19 mouse cellular contexts compared by ENCODE assay signal in genomic region chr17:88143378-88143943, GRCm38 (mm10).
"Had no signal": no experiment of that assay in that cellular context is flagged by ENCODE, and none has a peak within 500 bp of the region (broad histone marks: within the 10 kb centered on the region; RNA-seq: fewer than 3 reads in every experiment).

No protein-coding gene starts in this region.

- H3K27me3 ChIP-seq: liver, embryonic 12.5 days; midbrain, embryonic 12.5 days; neural tube, embryonic 13.5 days; neural tube, embryonic 15.5 days had no signal

- H3K9ac ChIP-seq: liver, embryonic 12.5 days; liver, embryonic 14.5 days; midbrain, embryonic 12.5 days; neural tube, embryonic 13.5 days; neural tube, embryonic 15.5 days had no signal

- H3K4me1 ChIP-seq: liver, embryonic 12.5 days; midbrain, embryonic 10.5 days; midbrain, embryonic 12.5 days; neural tube, embryonic 13.5 days had no signal

- H3K4me3 ChIP-seq: liver, embryonic 12.5 days; midbrain, embryonic 10.5 days; midbrain, embryonic 12.5 days; myocyte; neural tube, embryonic 13.5 days; neural tube, embryonic 15.5 days had no signal

- H3K36me3 ChIP-seq: liver, embryonic 12.5 days; midbrain, embryonic 10.5 days; midbrain, embryonic 12.5 days; neural tube, embryonic 13.5 days; neural tube, embryonic 15.5 days had no signal

- DNase-seq: lung, adult 2 months; lung, postnatal 4 days; midbrain, embryonic 14.5 days; retina, postnatal 1 day; right cerebral cortex, adult 18-20 months; right cerebral cortex, postnatal 25 days; right cerebral cortex, postnatal 4 days; spleen, adult 18-20 months; thymus, adult 18-20 months; thymus, postnatal 14 days; thymus, postnatal 36 days had no signal

- H3K9me3 ChIP-seq: liver, embryonic 12.5 days; midbrain, embryonic 10.5 days; midbrain, embryonic 12.5 days; neural tube, embryonic 13.5 days; neural tube, embryonic 15.5 days had no signal

- H3K27ac ChIP-seq: liver, embryonic 12.5 days; liver, embryonic 14.5 days; midbrain, embryonic 10.5 days; midbrain, embryonic 12.5 days; neural tube, embryonic 13.5 days; neural tube, embryonic 15.5 days had no signal

- ATAC-seq: liver, embryonic 12.5 days; midbrain, embryonic 16.5 days had no signal

- H3K4me2 ChIP-seq: liver, embryonic 12.5 days; midbrain, embryonic 12.5 days; neural tube, embryonic 13.5 days; neural tube, embryonic 15.5 days had no signal
